Mouse (Mus musculus): ENCODE results near the gene Krt76. TPM values are rescaled to one million over a fixed set of nuclear protein-coding genes. Genes with fewer than 3 reads are reported as not detected.

Gene Krt76
- polyA plus RNA-seq, 1 experiment from 2014 or later = not detected

- ATAC-seq (ENCODE audit: low FRiP score) (no peak), DNase-seq (ENCODE audit: low spot score) (no peak)
- Histone ChIP-seq H3K9me3 (ENCODE audit: control insufficient read depth, low read length) (no peaks in the 10 kb centered on the region), H3K4me2 (replicated peaks) (no peak overlapping the region), H3K36me3 (replicated peaks; ENCODE audit: control insufficient read depth, insufficient read depth) (no peaks in the 10 kb centered on the region), H3K4me1 (replicated peaks; ENCODE audit: control insufficient read depth, insufficient read depth, low read length) (peaks cover 7% of the 10 kb centered on the region), H3K9ac (no peak overlapping the region), H3K27ac (no peak overlapping the region), H3K27me3 (ENCODE audit: control insufficient read depth, insufficient read depth, low read length) (no peaks in the 10 kb centered on the region), H3K4me3 (replicated peaks; ENCODE audit: low read length) (no peak overlapping the region)
- 52% methylated on average over 4 of the region's 4 CpGs for WGBS
Observed at GRCm38 (mm10) chr15:101873231-101873630, 19.5 kb downstream of the Krt76 start.

- Histone ChIP-seq H3K4me1 (replicated peaks; ENCODE audit: control insufficient read depth, insufficient read depth, low read length) (peaks cover 7% of the 10 kb centered on the region), H3K36me3 (replicated peaks; ENCODE audit: control insufficient read depth, insufficient read depth) (no peaks in the 10 kb centered on the region), H3K9me3 (ENCODE audit: control insufficient read depth, low read length) (no peaks in the 10 kb centered on the region), H3K9ac (no peak within 1 kb of the TSS), H3K4me2 (replicated peaks) (no peak within 1 kb of the TSS), H3K27me3 (ENCODE audit: control insufficient read depth, insufficient read depth, low read length) (no peaks in the 10 kb centered on the region), H3K4me3 (replicated peaks; ENCODE audit: low read length) (no peak within 1 kb of the TSS), H3K27ac (0 out of 2 replicates have a peak within 1 kb of the TSS, but pooled peaks have one; percentile 26)
- ATAC-seq (ENCODE audit: low FRiP score) (no peak), DNase-seq (ENCODE audit: low spot score) (peak; percentile 57)
- 35% methylated on average over 6 of the region's 6 CpGs for WGBS
Observed at GRCm38 (mm10) chr15:101869431-101869830, 23.3 kb downstream of the Krt76 start, which contains the start of gene Krt77. TSS of gene Krt77 (minus strand) at chr15:101869705.

DNA sequence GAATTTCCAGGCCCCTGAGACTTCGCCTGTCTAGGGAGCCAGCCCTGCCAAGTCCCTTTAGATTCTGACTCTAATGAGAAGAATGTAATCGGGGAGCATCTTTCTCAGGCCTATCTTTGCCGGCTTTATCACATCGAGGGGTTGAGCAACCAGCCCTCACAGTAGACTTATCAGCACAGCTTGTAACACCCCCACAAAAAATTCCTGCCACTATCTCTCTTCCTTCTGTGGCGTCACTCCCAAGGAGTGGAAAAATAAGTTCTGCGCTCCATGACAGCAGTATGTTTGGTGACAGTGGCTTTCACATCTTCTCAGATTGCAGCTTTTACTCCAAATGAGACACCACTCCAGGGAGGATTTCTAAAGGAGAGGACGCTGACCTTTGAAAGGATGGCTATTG is 26.0 kb downstream of the Krt76 start:
- Histone ChIP-seq H3K4me2 (replicated peaks) (no peak overlapping the region), H3K4me1 (replicated peaks; ENCODE audit: control insufficient read depth, insufficient read depth, low read length) (peaks cover 7% of the 10 kb centered on the region), H3K4me3 (replicated peaks; ENCODE audit: low read length) (no peak overlapping the region), H3K36me3 (replicated peaks; ENCODE audit: control insufficient read depth, insufficient read depth) (no peaks in the 10 kb centered on the region), H3K9ac (no peak overlapping the region), H3K27ac (no peak overlapping the region), H3K9me3 (ENCODE audit: control insufficient read depth, low read length) (no peaks in the 10 kb centered on the region), H3K27me3 (ENCODE audit: control insufficient read depth, insufficient read depth, low read length) (no peaks in the 10 kb centered on the region)
- 85% methylated on average over 7 of the region's 7 CpGs for WGBS
- ATAC-seq (ENCODE audit: low FRiP score) (no peak), DNase-seq (ENCODE audit: low spot score) (no peak)

- DNase-seq (ENCODE audit: low spot score) (no peak), ATAC-seq (ENCODE audit: low FRiP score) (peak; percentile 27; the same call in 1 of the 2 replicates)
- Histone ChIP-seq H3K9ac (peak overlapping the region; percentile 56; the same call in 1 of the 2 replicates), H3K4me3 (replicated peaks; ENCODE audit: low read length) (peak overlapping the region; percentile 42), H3K4me2 (replicated peaks) (peak overlapping the region; percentile 75), H3K27ac (no peak overlapping the region), H3K27me3 (ENCODE audit: control insufficient read depth, insufficient read depth, low read length) (peaks cover 30% of the 10 kb centered on the region), H3K9me3 (ENCODE audit: control insufficient read depth, low read length) (no peaks in the 10 kb centered on the region), H3K4me1 (replicated peaks; ENCODE audit: control insufficient read depth, insufficient read depth, low read length) (peaks cover 9% of the 10 kb centered on the region), H3K36me3 (replicated peaks; ENCODE audit: control insufficient read depth, insufficient read depth) (no peaks in the 10 kb centered on the region)
- WGBS = 53% methylated on average over 13 of the region's 13 CpGs
Observed at GRCm38 (mm10) chr15:101860421-101861130, 32.1 kb downstream of the Krt76 start.

DNA sequence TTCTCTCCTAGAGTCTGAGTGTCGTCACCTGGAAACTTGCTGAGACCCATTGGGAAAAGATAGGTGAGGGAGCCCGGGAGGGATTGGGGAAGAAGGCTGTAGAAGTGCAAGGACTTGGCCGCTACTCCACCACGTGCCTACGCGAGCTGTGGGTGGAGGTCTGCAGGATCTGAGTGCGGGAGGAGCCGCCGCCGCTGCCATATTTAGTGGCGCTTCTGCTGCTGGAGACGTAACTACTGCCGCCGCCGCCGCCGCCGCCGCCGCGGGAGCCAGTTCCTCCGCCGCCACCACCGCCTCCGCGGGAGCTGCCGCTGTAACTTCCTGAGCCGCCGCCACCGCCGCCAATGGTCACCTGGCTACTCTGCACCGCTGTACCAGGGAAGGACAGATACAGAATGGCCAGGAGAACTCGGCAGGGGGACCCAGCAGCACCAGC is 33.0 kb downstream of the Krt76 start:
- Histone ChIP-seq H3K27ac (no peak overlapping the region), H3K4me1 (replicated peaks; ENCODE audit: control insufficient read depth, insufficient read depth, low read length) (peaks cover 9% of the 10 kb centered on the region), H3K4me3 (replicated peaks; ENCODE audit: low read length) (peak overlapping the region; percentile 42), H3K9ac (peak overlapping the region; percentile 56), H3K36me3 (replicated peaks; ENCODE audit: control insufficient read depth, insufficient read depth) (no peaks in the 10 kb centered on the region), H3K4me2 (replicated peaks) (peak overlapping the region; percentile 75), H3K9me3 (ENCODE audit: control insufficient read depth, low read length) (no peaks in the 10 kb centered on the region), H3K27me3 (ENCODE audit: control insufficient read depth, insufficient read depth, low read length) (peaks cover 30% of the 10 kb centered on the region)
- under 1% methylated on average over 33 of the region's 33 CpGs for WGBS
- DNase-seq (ENCODE audit: low spot score) (peak; percentile 51), ATAC-seq (ENCODE audit: low FRiP score) (no peak; the same call in 1 of the 2 replicates)

GRCm38 (mm10) chr15:101858673-101859425 is 33.9 kb downstream of the Krt76 start:
- Histone ChIP-seq H3K4me2 (replicated peaks) (peak overlapping the region; percentile 75; the same call in 1 of the 2 replicates), H3K4me3 (replicated peaks; ENCODE audit: low read length) (no peak overlapping the region; the same call in 1 of the 2 replicates), H3K36me3 (replicated peaks; ENCODE audit: control insufficient read depth, insufficient read depth) (no peaks in the 10 kb centered on the region), H3K9me3 (ENCODE audit: control insufficient read depth, low read length) (no peaks in the 10 kb centered on the region), H3K4me1 (replicated peaks; ENCODE audit: control insufficient read depth, insufficient read depth, low read length) (peaks cover 9% of the 10 kb centered on the region), H3K27me3 (ENCODE audit: control insufficient read depth, insufficient read depth, low read length) (peaks cover 30% of the 10 kb centered on the region), H3K27ac (no peak overlapping the region), H3K9ac (no peak overlapping the region)
- WGBS = 9% methylated on average over 11 of the region's 11 CpGs
- DNase-seq (ENCODE audit: low spot score) (no peak), ATAC-seq (ENCODE audit: low FRiP score) (no peak)

GRCm38 (mm10) chr15:101856696-101857095 is 36.0 kb downstream of the Krt76 start:
- H3K9me3 ChIP-seq (ENCODE audit: control insufficient read depth, low read length) = no peaks in the 10 kb centered on the region
- H3K27me3 ChIP-seq (ENCODE audit: control insufficient read depth, insufficient read depth, low read length) = peaks cover 30% of the 10 kb centered on the region
- no peak overlapping the region for H3K9ac ChIP-seq
- H3K4me3 ChIP-seq (replicated peaks; ENCODE audit: low read length) = no peak overlapping the region
- no peak for DNase-seq (ENCODE audit: low spot score)
- H3K27ac ChIP-seq = no peak overlapping the region
- H3K4me1 ChIP-seq (replicated peaks; ENCODE audit: control insufficient read depth, insufficient read depth, low read length) = peaks cover 9% of the 10 kb centered on the region
- WGBS = 54% methylated on average over 5 of the region's 5 CpGs
- H3K36me3 ChIP-seq (replicated peaks; ENCODE audit: control insufficient read depth, insufficient read depth) = no peaks in the 10 kb centered on the region
- ATAC-seq (ENCODE audit: low FRiP score) = no peak
- H3K4me2 ChIP-seq (replicated peaks) = no peak overlapping the region

- no peak for ATAC-seq (ENCODE audit: low FRiP score)
- H3K4me2 ChIP-seq (replicated peaks) = no peak overlapping the region
Observed at GRCm38 (mm10) chr15:101855732-101856131, 37.0 kb downstream of the Krt76 start.

GRCm38 (mm10) chr15:101854294-101854693 is 38.4 kb downstream of the Krt76 start:
- no peak overlapping the region for H3K9ac ChIP-seq
- H3K9me3 ChIP-seq (ENCODE audit: control insufficient read depth, low read length) = no peaks in the 10 kb centered on the region
- H3K4me3 ChIP-seq (replicated peaks; ENCODE audit: low read length) = no peak overlapping the region
- WGBS = 21% methylated on average over 5 of the region's 5 CpGs
- H3K27me3 ChIP-seq (ENCODE audit: control insufficient read depth, insufficient read depth, low read length) = peaks cover 17% of the 10 kb centered on the region; the same call in 1 of the 2 replicates
- no peaks in the 10 kb centered on the region; the same call in 1 of the 2 replicates for H3K4me1 ChIP-seq (replicated peaks; ENCODE audit: control insufficient read depth, insufficient read depth, low read length)
- H3K27ac ChIP-seq = no peak overlapping the region
- H3K36me3 ChIP-seq (replicated peaks; ENCODE audit: control insufficient read depth, insufficient read depth) = no peaks in the 10 kb centered on the region
- H3K4me2 ChIP-seq (replicated peaks) = no peak overlapping the region
- ATAC-seq (ENCODE audit: low FRiP score) = no peak
- DNase-seq (ENCODE audit: low spot score) = no peak

More at GRCm38 (mm10) chr15:101855732-101856131, 37.0 kb downstream of the Krt76 start:
- H3K4me1 ChIP-seq (replicated peaks; ENCODE audit: control insufficient read depth, insufficient read depth, low read length) = peaks cover 9% of the 10 kb centered on the region
- peaks cover 24% of the 10 kb centered on the region for H3K27me3 ChIP-seq (ENCODE audit: control insufficient read depth, insufficient read depth, low read length)
- no peak overlapping the region for H3K27ac ChIP-seq
- whole genome bisulfite sequencing = 74% methylated on average over 3 of the region's 3 CpGs
- no peaks in the 10 kb centered on the region for H3K9me3 ChIP-seq (ENCODE audit: control insufficient read depth, low read length)
- no peak overlapping the region for H3K9ac ChIP-seq
- DNase-seq (ENCODE audit: low spot score) = no peak
- no peak overlapping the region for H3K4me3 ChIP-seq (replicated peaks; ENCODE audit: low read length)
- H3K36me3 ChIP-seq (replicated peaks; ENCODE audit: control insufficient read depth, insufficient read depth) = no peaks in the 10 kb centered on the region
